Mouse (Mus musculus): Measurements from ENCODE around the gene P2rx1. TPM values are rescaled to one million over a fixed set of nuclear protein-coding genes. Genes with fewer than 3 reads are reported as not detected.
A peak's percentile ranks its signal among the peaks of the same experiment; 100 is the strongest.

The P2rx1 gene
- 1 to 10 TPM in 1 of 2 experiments, under 1 TPM in 1; 0.87 to 1.0 TPM for total RNA-seq (2021)

GRCm38 (mm10) chr11:72998771-72999170 is at the start of gene P2rx1:
Gene P2rx1, plus strand, starts transcription at chr11:72999103.
- intact Hi-C loops (cut with DNase I), result no loop called here
- DNase-seq (ENCODE audit: extremely low spot score in 1 of 2, low spot score in 2 of 2), result peak in 1 of 2 experiments; percentile 71

- intact Hi-C loops (cut with DNase I), result no loop called here
- DNase-seq (ENCODE audit: extremely low spot score in 1 of 2, low spot score in 2 of 2), result no peak
These were observed 47.5 kb upstream of the P2rx1 start for GRCm38 (mm10) chr11:72951137-72952000.

DNA sequence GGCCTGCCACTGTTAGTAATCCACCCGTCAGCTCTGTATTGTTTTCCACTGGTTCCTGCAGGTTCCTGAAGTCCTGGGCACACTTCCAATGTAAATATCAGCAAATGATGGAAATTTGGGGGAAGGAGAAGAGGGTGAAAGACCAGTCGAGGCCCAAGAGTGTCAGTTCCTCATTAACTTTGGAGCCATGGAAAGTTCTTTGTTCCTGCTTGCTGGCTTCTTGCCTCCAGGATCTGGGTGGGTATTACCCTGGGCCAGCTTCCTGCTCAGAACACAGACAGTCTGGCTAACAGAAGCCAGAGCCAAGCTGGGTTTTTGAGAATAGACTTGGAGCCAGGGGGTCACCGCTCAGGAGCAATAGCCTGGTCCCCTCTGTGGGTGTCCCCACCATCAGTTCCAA is 46.7 kb upstream of the P2rx1 start:
- intact Hi-C loops (cut with DNase I), result no loop called here
- DNase-seq (ENCODE audit: extremely low spot score in 1 of 2, low spot score in 2 of 2), result no peak

- intact Hi-C loops (cut with DNase I), result no loop called here
- DNase-seq (ENCODE audit: extremely low spot score in 1 of 2, low spot score in 2 of 2), result no peak
These were observed 46.2 kb upstream of the P2rx1 start for GRCm38 (mm10) chr11:72952697-72953096.

GRCm38 (mm10) chr11:72953116-72953439 is 45.8 kb upstream of the P2rx1 start:
- DNase-seq (ENCODE audit: extremely low spot score in 1 of 2, low spot score in 2 of 2), result no peak
- intact Hi-C loops (cut with DNase I), result no loop called here

GRCm38 (mm10) chr11:72953440-72954151 is 45.3 kb upstream of the P2rx1 start:
- intact Hi-C loops (cut with DNase I), result no loop called here
- DNase-seq (ENCODE audit: extremely low spot score in 1 of 2, low spot score in 2 of 2), result peak in 1 of 2 experiments; percentile 53

GRCm38 (mm10) chr11:72954216-72954615 is 44.7 kb upstream of the P2rx1 start:
- DNase-seq (ENCODE audit: extremely low spot score in 1 of 2, low spot score in 2 of 2), result no peak
- intact Hi-C loops (cut with DNase I), result no loop called here

DNA sequence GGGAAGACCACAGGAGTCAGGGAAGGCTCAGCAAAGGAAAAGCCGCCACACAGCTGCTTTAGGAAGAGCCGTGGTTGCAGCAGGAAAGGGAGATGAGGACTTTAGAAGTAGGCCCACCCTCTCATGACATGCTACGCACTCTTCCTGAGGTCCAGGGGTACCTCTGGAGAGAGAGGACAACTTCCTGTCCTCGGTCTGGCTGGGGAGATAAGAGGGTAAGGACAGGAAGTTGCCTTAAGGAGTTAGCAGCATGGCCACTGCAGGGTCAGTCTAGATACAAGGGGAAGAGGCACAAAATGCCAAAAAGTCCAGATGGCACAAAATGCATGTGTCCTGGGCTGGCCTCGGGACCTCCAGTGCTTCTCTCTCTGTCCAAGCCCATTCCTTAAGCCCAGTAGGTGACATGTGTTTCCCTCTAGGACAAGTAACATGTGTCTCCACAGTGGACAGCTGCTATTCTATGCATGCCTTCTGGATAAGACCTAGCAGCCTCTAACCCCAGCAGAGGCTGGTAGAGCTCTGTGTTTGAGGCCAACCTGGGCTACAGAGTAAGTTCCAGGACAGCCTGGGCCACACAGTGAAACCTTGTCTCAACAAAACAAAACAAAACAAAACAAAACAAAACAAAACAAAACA is 43.4 kb upstream of the P2rx1 start:
- DNase-seq (ENCODE audit: extremely low spot score in 1 of 2, low spot score in 2 of 2), result no peak
- intact Hi-C loops (cut with DNase I), result no loop called here

GRCm38 (mm10) chr11:72957318-72957717 is 41.6 kb upstream of the P2rx1 start:
- DNase-seq (ENCODE audit: extremely low spot score in 1 of 2, low spot score in 2 of 2), result no peak
- intact Hi-C loops (cut with DNase I), result no loop called here

GRCm38 (mm10) chr11:72959924-72960679 is 38.8 kb upstream of the P2rx1 start:
- intact Hi-C loops (cut with DNase I), result no loop called here
- DNase-seq (ENCODE audit: extremely low spot score in 1 of 2, low spot score in 2 of 2), result no peak

DNA sequence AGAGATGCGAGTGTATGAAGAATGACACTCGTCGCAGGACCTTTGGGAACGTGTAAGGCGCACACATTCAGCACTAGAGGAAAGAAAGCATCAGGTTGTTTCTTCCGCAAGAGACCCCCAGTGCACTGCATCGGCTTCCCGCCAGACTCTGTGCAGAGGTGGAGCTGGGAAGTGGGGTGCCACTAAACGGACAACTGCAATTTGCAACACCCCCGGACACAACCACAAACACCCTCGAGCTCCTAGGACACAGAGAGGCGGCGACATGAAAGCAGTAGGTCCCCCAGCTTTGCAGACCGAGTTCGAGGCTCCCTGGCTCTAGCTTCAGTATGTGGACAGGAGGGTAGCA is 38.2 kb upstream of the P2rx1 start:
- no peak for DNase-seq (ENCODE audit: extremely low spot score in 1 of 2, low spot score in 2 of 2)
- intact Hi-C loops (cut with DNase I), result no loop called here

GRCm38 (mm10) chr11:72961072-72961980 is 37.6 kb upstream of the P2rx1 start, which contains the start of gene Atp2a3:
Gene Atp2a3, plus strand, starts transcription at chr11:72961169.
- intact Hi-C loops (cut with DNase I), result no loop called here
- peak in 1 of 2 experiments; percentile 55 for DNase-seq (ENCODE audit: extremely low spot score in 1 of 2, low spot score in 2 of 2)

- intact Hi-C loops (cut with DNase I), result no loop called here
- no peak for DNase-seq (ENCODE audit: extremely low spot score in 1 of 2, low spot score in 2 of 2)
These were observed 36.5 kb upstream of the P2rx1 start for GRCm38 (mm10) chr11:72962378-72962777.

- DNase-seq (ENCODE audit: extremely low spot score in 1 of 2, low spot score in 2 of 2), result no peak
- intact Hi-C loops (cut with DNase I), result no loop called here
These were observed 35.7 kb upstream of the P2rx1 start for GRCm38 (mm10) chr11:72963058-72963788.

GRCm38 (mm10) chr11:72963789-72964294 is 35.1 kb upstream of the P2rx1 start:
- DNase-seq (ENCODE audit: extremely low spot score in 1 of 2, low spot score in 2 of 2), result no peak
- intact Hi-C loops (cut with DNase I), result no loop called here

- no peak for DNase-seq (ENCODE audit: extremely low spot score in 1 of 2, low spot score in 2 of 2)
- intact Hi-C loops (cut with DNase I), result no loop called here
These were observed 23.9 kb upstream of the P2rx1 start for GRCm38 (mm10) chr11:72974995-72975503.

- intact Hi-C loops (cut with DNase I), result no loop called here
These were observed 16.4 kb upstream of the P2rx1 start for GRCm38 (mm10) chr11:72982516-72982915.

More at GRCm38 (mm10) chr11:72982516-72982915, 16.4 kb upstream of the P2rx1 start:
- no peak for DNase-seq (ENCODE audit: extremely low spot score in 1 of 2, low spot score in 2 of 2)
